Mouse (Mus musculus) C2C12 (cell line): ENCODE measurements around the gene Sos2.

Experiments
- CTCF ChIP-seq: IDR thresholded peaks from one replicate; pipeline ENCODE4 v1.5.1; 2011; ENCODE audit not compliant: control insufficient read depth, insufficient read depth, insufficient read length
- MYOG ChIP-seq: IDR thresholded peaks from one replicate; pipeline ENCODE4 v1.6.1; 2011; ENCODE audit not compliant: control insufficient read depth, insufficient read length; ENCODE audit errors: extremely low read depth

GRCm38 (mm10) chr12:69644877-69645276 is 36.8 kb downstream of the Sos2 start:
- TF ChIP-seq MYOG (no peak), CTCF (no peak)
